Mouse (Mus musculus): Measurements from ENCODE around the gene Ifitm1. TPM values are rescaled to one million over a fixed set of nuclear protein-coding genes. Genes with fewer than 3 reads are reported as not detected.

The Ifitm1 gene
- polyA plus RNA-seq, 1 experiment: 19.9 TPM

DNA sequence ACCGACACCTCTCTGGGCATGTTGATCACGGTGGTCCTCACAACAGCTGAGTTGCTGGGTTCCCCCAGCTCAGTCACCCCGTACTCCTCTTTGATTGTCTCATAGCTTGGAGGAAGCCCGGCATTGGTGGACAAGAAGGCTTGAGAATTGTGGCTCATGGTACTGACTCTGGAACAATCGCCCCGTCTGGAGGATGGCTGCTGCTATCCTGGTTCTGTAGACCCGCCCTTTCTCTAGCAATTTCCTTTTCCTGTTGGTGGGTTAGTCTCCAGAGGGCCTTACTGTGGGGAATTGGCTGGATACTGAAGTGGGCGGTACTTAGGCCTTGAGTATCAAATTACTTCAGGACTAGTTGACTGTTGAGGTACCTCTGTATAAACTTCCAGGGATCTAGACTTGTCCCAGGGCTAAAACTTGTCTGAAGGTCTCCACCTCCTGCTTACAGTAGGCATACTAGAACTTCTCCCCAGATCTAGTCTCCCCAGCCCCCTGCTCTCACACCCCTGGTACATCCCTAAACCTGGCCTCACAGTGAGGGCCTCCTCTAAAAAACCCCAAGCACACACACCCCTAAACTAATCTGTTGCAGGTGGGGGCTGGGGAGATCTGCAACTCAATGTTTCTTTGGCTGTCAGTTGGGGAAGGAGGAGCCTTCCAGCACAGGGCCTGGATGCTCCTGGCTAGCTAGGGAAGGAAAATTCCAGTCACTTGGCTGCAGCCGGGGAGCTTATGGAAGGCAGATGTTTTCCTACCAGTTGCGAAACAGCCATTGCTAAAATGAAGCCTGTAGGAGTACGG, 11.1 kb upstream of the Ifitm1 start, which contains the start of the genes Gm45717 and Ifitm2:
TSS of gene Gm45717 (minus strand) at position 180 of the 798 bp plus-strand sequence.
TSS of gene Ifitm2 (minus strand) at position 230 of the 798 bp plus-strand sequence.
- H3K4me3 ChIP-seq: peak within 1 kb of the TSS; percentile 90
- peaks cover 35% of the 10 kb centered on the region for H3K79me2 ChIP-seq (ENCODE audit: control insufficient read depth, insufficient read depth)
- H3K27me3 ChIP-seq (ENCODE audit: control insufficient read depth, insufficient read depth, insufficient read length): no peaks in the 10 kb centered on the region
- H3ac ChIP-seq (ENCODE audit: control insufficient read depth, insufficient read length): peak within 1 kb of the TSS; percentile 16
- H3K36me3 ChIP-seq (ENCODE audit: control insufficient read depth, insufficient read depth): peaks cover 3% of the 10 kb centered on the region
- TF ChIP-seq E2F4 (IDR thresholded peaks at IDR 0.05; ENCODE audit: insufficient read depth): no peak
- no peak for TF ChIP-seq TCF12 (IDR thresholded peaks at IDR 0.05; ENCODE audit: insufficient read depth, poor library complexity, severe bottlenecking)
- TF ChIP-seq POLR2A (IDR thresholded peaks at IDR 0.05; ENCODE audit: insufficient read length, low read depth): peak; percentile 68
- TF ChIP-seq MYOD1 (IDR thresholded peaks at IDR 0.05; ENCODE audit: control insufficient read depth in 1 of 3, insufficient read length in 2 of 3, low read depth in 2 of 3): no peak
- TF ChIP-seq MYOG (IDR thresholded peaks at IDR 0.05; ENCODE audit: control insufficient read depth in 1 of 3, insufficient read depth in 1 of 3, insufficient read length in 2 of 3, low read depth in 2 of 3): no peak
- TF ChIP-seq CEBPB (IDR thresholded peaks at IDR 0.05; ENCODE audit: insufficient read depth, poor library complexity, severe bottlenecking): peak; percentile 89
- TF ChIP-seq POLR2AphosphoS2 (IDR thresholded peaks at IDR 0.05; ENCODE audit: insufficient read length, low read depth): peak; percentile 79
- TF ChIP-seq MAX (IDR thresholded peaks at IDR 0.05; ENCODE audit: low read depth): no peak
- no peak for TF ChIP-seq USF1 (IDR thresholded peaks at IDR 0.05; ENCODE audit: low read depth)
- no peak for TF ChIP-seq TCF3 (IDR thresholded peaks at IDR 0.05; ENCODE audit: insufficient read length, low read depth)
- TF ChIP-seq SRF (IDR thresholded peaks at IDR 0.05; ENCODE audit: control insufficient read depth, insufficient read length, low read depth): no peak
- TF ChIP-seq REST (IDR thresholded peaks at IDR 0.05; ENCODE audit: insufficient read depth, insufficient read length): no peak
- H3K4me2 ChIP-seq (ENCODE audit: low read depth): peak within 1 kb of the TSS; percentile 76

DNA sequence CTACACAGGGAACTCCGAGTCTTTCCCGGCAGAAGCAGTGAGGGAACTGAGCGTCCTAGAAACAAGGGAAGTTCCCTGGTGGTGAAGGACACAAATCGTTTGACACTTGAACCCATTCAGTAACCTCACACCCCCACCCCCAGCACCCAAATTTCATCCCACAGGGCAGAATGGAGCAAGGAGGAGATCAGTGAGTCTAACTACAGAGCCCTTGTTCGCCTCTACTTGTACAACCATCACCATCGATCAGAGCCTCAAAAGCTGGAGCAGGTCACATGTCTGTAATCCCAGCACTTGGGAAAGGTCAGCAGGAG, 10.5 kb upstream of the Ifitm1 start:
- TF ChIP-seq POLR2A (IDR thresholded peaks at IDR 0.05; ENCODE audit: insufficient read length, low read depth): no peak
- no peak for TF ChIP-seq E2F4 (IDR thresholded peaks at IDR 0.05; ENCODE audit: insufficient read depth)
- no peak for TF ChIP-seq TCF3 (IDR thresholded peaks at IDR 0.05; ENCODE audit: insufficient read length, low read depth)
- no peak for TF ChIP-seq TCF12 (IDR thresholded peaks at IDR 0.05; ENCODE audit: insufficient read depth, poor library complexity, severe bottlenecking)
- Histone ChIP-seq H3K4me3 (peak overlapping the region; percentile 90), H3K36me3 (ENCODE audit: control insufficient read depth, insufficient read depth) (peaks cover 3% of the 10 kb centered on the region)

DNA sequence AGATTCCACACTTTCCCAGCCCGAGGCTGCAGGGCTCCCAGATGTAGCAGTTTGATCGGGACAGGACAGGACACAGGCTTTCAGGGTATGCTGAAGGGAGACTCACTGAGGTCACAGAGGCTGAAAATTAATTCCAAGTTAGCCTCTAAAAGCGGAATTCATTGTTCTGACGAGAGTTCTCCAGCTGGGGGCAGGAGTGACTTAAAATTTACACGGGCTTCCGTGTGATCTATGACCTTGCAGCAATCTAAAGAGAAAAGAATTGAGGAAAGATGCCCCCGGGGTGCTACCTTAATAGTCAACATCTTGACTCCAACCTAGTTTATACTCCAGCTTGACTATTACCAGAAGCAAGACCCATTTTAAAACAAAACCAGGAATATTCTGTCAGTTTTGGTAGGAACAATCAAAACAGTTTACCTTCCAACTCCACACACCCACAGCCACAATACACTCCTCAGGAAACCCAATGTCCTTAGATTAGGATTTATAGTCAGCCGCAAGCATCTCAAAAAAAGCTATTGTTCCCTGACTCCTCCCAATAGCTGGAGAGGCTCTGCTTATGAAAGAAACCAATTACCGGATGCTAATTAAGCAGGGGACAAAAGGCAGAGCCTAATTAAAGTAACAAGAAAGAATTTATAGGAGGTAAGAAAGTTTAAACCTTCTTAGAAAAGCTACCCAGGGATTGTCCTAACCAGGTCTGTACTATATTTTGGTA, 7.7 kb upstream of the Ifitm1 start:
- peaks cover 13% of the 10 kb centered on the region for H3K79me2 ChIP-seq (ENCODE audit: control insufficient read depth, insufficient read depth)
- H3K4me3 ChIP-seq: no peak overlapping the region
- H3ac ChIP-seq (ENCODE audit: control insufficient read depth, insufficient read length): no peak overlapping the region
- H3K4me2 ChIP-seq (ENCODE audit: low read depth): no peak overlapping the region
- no peak for TF ChIP-seq POLR2A (IDR thresholded peaks at IDR 0.05; ENCODE audit: insufficient read length, low read depth)
- no peak for TF ChIP-seq MYOD1 (IDR thresholded peaks at IDR 0.05; ENCODE audit: control insufficient read depth in 1 of 3, insufficient read length in 2 of 3, low read depth in 2 of 3)
- TF ChIP-seq SRF (IDR thresholded peaks at IDR 0.05; ENCODE audit: control insufficient read depth, insufficient read length, low read depth): no peak
- H3K27me3 ChIP-seq (ENCODE audit: control insufficient read depth, insufficient read depth, insufficient read length): no peaks in the 10 kb centered on the region
- no peaks in the 10 kb centered on the region for H3K36me3 ChIP-seq (ENCODE audit: control insufficient read depth, insufficient read depth)

More for the DNA sequence above, 10.5 kb upstream of the Ifitm1 start:
- H3ac ChIP-seq (ENCODE audit: control insufficient read depth, insufficient read length): no peak overlapping the region
- H3K27me3 ChIP-seq (ENCODE audit: control insufficient read depth, insufficient read depth, insufficient read length): no peaks in the 10 kb centered on the region
- H3K79me2 ChIP-seq (ENCODE audit: control insufficient read depth, insufficient read depth): peaks cover 35% of the 10 kb centered on the region
- H3K4me2 ChIP-seq (ENCODE audit: low read depth): peak overlapping the region; percentile 76

DNA sequence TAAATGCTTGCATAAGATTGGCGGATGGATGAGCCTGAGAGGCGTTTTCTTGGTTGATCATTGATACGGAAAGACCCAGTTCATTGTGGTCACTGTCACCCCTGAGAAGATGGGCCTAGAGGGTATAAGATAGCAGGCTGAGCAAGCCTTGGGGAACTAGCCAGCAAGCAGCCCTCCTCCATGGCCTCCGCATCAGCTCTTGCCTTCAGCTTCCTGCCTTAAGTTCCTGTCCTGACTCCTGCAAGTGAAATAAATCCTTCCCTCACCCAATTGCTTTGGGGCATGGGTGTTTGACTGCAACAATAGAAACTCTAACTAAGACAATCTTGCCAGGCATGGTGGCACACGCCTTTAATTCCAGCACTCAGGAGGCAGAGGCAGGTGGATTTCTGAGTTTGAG, 7.0 kb upstream of the Ifitm1 start:
- H3K4me3 ChIP-seq: no peak overlapping the region
- no peak overlapping the region for H3ac ChIP-seq (ENCODE audit: control insufficient read depth, insufficient read length)
- no peak for TF ChIP-seq TCF3 (IDR thresholded peaks at IDR 0.05; ENCODE audit: insufficient read length, low read depth)
- H3K4me2 ChIP-seq (ENCODE audit: low read depth): no peak overlapping the region
- no peaks in the 10 kb centered on the region for H3K36me3 ChIP-seq (ENCODE audit: control insufficient read depth, insufficient read depth)
- H3K27me3 ChIP-seq (ENCODE audit: control insufficient read depth, insufficient read depth, insufficient read length): no peaks in the 10 kb centered on the region
- H3K79me2 ChIP-seq (ENCODE audit: control insufficient read depth, insufficient read depth): peaks cover 6% of the 10 kb centered on the region

DNA sequence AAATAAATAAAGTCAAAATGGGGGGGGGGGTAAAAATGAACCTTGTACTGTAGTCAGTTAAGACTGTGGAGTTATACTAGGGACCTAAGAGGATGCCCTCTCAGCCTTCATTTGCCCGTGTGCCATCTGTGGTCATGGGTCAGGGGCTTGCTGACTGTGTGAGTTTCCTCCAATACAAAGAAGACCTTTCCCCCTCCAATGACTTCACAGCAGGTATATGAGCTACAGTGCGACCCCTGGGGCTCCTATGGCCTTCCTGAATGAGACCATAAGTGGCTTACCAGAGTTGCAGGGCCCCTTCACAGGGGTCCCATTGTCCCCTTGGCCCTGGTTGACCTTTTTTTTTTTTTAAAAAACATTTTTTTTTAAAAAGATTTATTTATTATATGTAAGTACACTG, 5.6 kb upstream of the Ifitm1 start:
- Histone ChIP-seq H3K36me3 (ENCODE audit: control insufficient read depth, insufficient read depth) (no peaks in the 10 kb centered on the region), H3K27me3 (ENCODE audit: control insufficient read depth, insufficient read depth, insufficient read length) (no peaks in the 10 kb centered on the region), H3ac (ENCODE audit: control insufficient read depth, insufficient read length) (no peak overlapping the region), H3K4me3 (no peak overlapping the region), H3K79me2 (ENCODE audit: control insufficient read depth, insufficient read depth) (no peaks in the 10 kb centered on the region), H3K4me2 (ENCODE audit: low read depth) (no peak overlapping the region)
- no peak for TF ChIP-seq MYOG (IDR thresholded peaks at IDR 0.05; ENCODE audit: control insufficient read depth in 1 of 3, insufficient read depth in 1 of 3, insufficient read length in 2 of 3, low read depth in 2 of 3)

Data from myocyte (in vitro differentiated cells).